Mouse (Mus musculus) lung, adult 2 months (tissue): ENCODE results near the gene Magi2.

Experiments
- CTCF ChIP-seq: fragments of 200-500 bp; IDR thresholded peaks from 2 replicates; pipeline ENCODE4 v1.5.1; 2011; ENCODE audit warnings: mild to moderate bottlenecking, low read length, control low read depth; ENCODE audit not compliant: insufficient read depth
- POLR2A ChIP-seq: fragments of 200-500 bp; IDR thresholded peaks from 2 replicates; pipeline ENCODE4 v1.6.1; 2011; ENCODE audit warnings: low read depth, mild to moderate bottlenecking, control low read depth, low read length, borderline replicate concordance; ENCODE audit errors: extremely low read depth

GRCm38 (mm10) chr5:20406626-20407025, 1179.8 kb downstream of the Magi2 start:
- TF ChIP-seq CTCF: no peak
- no peak for TF ChIP-seq POLR2A
